Mouse (Mus musculus): ENCODE data around the gene Tgif2.
"Not testable (repeated sequence)": the region's sequence is repeated elsewhere in the genome, so short reads cannot be mapped to it uniquely, and the experiment has no call there.

The Tgif2 gene

DNA sequence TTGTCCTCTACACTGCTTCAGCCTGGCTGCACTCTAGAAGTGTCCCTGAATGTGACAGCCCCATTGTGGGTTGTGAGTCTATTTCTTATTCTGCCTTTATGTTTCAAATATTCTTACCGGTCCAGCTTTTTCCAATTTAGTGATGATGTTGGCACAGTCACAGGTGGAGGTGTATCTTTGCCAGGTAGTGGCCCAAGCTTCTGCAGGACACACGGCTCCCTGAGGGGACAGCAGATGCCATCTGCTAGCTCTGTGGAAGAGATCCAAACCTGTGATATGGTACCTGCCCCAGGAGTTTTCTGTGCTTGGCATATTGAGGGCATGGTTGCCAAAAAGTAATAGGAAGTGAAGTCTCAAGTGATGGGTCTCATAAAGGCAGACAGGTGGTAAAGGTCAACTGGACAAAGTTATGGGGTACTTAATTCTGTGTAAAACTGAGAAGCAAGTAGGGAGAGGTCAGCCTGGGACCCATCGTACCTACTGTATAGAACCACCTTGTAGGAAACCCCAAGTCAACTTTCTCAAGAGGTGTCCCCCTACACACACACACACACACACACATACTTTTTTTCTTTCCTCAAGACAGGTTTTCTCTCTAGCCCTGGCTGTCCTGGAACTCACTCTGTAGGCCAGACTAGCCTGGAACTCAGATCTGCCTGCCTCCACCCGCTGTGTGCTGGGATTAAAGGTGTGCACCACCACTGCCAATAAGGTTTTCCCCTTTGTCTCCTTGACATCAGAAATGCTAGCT is 35.1 kb downstream of the Tgif2 start:
- DNase-seq (ENCODE audit: low read depth, low spot score): no peak

DNA sequence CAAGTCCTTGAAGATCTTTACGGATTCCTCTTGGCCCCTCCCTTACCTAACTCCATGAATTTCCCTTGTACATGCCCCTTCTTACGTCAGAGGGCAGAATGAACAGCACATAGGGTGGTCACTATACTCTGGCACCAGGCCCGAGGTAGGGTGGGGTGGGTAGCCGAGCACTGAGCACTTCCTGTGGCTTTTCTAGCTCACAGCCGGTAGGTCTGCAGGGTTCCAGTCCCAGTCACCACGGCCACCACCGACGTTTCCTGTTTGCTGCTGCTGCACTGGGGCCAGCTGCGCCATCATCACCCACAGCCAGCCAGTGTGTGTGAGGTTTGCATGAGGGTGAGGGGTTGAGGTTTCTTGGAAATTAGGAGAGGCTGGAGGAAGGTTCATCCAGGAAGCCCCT is 37.9 kb downstream of the Tgif2 start:
- DNase-seq (ENCODE audit: low read depth, low spot score): no peak

DNA sequence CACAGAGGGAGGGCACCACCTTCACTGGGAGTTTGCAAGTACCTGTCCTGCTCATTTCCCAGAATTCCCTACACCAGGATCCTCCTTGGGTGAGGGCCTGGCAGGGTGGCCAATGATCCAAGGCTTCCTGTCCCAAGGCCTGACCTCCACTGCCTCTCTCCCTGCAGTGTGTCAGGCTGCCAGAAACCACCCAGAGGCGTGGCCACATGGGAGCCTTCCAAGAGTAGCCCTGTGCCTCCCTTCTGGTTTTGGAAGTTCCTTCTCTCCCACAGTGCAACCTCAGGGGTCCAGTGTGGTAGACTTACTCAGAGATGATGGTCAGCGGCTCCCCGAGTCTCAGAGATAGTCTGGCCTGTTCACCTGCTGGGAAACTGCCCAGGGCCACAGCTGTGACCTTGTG is 39.7 kb downstream of the Tgif2 start:
- DNase-seq (ENCODE audit: low read depth, low spot score): no peak

DNA sequence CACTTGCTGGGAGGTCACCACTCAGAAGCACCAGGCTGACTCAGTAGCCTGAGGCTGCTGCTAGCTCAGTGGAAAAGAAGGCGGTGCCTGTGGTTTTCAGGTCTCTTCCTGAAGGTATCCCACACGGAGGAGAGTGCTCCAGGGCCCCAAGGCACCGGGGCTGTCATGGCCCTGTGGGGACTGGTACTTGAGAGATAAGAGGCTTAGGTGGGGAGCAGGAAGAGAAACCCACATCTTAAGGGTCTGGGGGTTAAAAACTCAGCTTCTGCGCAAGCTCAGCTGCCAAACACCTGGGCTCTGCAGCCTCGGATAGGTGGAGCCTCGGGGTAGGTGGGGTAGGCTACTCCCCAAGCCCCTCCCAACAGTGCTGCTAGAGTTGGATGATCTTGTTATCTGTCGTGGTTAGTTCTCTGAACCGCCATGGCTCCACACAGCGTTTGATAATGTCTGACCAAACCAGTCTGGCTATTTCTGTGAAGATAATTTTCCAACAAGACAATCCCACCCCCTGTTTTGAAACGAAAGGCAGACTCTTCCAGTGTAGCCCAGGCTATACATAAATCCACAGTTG is 42.7 kb downstream of the Tgif2 start:
- DNase-seq (ENCODE audit: low read depth, low spot score): no peak

DNA sequence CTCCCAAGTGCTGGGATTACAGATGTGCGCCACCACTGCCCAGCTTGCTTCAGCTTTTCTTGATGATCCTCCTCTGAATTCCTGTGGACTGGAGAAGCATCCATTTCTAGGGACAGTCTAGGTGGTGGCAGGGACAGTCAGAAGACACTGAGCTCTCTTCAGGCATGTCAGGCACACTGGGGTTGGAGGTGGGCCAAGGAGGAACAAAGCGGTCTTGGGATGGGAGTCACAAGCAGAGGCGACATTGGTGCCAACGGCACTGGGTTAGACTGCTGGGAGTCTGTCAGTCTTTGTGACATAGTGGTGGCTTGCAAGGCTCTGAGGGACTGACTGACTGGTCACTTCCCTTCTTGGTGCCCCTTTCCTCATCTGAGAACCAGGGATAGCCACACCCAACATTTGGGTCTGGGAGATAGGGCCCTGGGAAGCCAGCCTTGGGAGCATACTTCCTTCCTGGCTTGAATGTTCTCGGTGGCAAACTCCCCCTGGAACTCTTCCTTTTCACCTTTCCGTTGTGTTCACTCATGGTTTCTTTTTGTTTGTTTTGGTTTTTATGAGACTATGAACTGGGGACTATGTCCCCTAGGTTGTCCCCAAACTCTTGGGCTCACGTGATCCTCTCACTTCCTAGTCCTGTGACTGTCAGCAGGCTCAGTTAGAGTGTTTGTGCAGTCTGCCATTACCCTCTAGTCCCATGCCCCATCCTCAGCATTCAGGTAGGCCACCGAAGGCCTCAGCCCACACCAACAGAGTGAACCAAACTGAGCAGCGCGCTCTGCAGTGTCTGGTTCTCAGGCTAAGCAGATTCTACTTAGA is 44.8 kb downstream of the Tgif2 start:
- no peak for DNase-seq (ENCODE audit: low read depth, low spot score)

DNA sequence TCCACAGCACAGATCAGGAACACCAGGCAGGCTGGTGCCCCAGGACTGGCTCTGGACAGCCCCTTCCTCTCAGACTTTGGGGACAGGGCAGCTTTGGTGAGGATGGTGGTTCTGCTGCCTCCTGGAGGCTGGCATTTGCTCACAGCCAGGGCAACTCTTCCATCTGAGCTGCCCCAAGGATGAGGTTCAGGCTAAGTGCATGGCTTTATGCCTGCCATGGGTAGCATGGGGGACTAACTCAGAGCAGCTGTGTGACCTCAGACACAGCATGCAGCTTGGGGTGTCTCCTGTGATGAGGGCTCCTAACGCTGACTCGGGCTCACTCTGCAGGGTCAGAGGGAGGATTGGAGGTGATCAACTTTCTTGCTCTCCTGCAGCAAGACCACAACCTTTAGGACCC is 45.9 kb downstream of the Tgif2 start:
- not testable (repeated sequence) for DNase-seq (ENCODE audit: low read depth, low spot score)

DNA sequence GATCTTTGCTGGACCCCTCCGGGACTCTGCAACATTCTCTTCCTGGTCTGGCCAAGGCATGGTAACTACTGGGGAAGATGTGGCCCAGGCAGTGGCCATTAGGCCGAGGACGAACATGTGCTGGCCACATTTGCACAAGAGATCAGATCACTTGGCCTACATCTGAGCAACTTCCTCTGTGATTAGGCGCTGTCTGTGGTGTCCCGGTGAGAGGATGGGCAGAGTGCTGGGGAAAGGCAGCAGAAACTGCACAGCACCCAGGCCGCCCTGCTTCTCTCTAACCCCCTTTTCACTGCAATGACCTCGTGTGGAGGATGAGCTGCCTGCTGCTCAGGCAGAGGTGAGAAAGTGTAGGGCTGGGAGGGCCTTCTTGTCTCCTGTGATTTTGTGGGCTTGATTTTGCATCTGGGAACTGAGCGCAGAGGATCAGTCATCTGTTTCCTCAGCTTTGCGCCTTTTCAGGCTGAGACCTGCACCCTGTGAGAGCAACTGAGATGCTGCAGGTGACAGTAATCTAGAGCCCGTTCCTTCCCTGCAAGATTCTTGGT is 46.4 kb downstream of the Tgif2 start:
- DNase-seq (ENCODE audit: low read depth, low spot score): no peak

DNA sequence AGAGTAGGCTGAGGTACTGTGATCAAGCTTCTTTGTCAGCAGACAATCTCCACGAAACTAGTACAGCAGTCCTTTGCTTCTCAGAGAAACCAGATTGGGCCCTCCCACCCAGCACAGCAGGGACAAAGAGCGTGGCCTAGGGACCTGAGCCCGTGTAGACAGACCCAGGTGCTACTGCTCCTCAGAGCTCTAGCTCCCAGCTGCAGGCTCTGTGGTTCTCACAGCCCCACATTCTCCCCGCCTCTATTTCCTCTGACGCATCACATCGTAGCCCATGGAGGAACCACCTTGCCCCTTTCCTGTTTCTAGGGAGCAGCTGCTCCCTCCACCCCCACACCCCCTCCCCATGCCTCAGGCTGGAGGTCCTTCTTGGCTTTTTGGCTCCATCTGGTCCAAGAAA is 47.2 kb downstream of the Tgif2 start, which contains the start of gene Sla2:
Gene Sla2 (minus strand): TSS at position 176 of the 400 bp plus-strand sequence.
- no peak for DNase-seq (ENCODE audit: low read depth, low spot score)

DNA sequence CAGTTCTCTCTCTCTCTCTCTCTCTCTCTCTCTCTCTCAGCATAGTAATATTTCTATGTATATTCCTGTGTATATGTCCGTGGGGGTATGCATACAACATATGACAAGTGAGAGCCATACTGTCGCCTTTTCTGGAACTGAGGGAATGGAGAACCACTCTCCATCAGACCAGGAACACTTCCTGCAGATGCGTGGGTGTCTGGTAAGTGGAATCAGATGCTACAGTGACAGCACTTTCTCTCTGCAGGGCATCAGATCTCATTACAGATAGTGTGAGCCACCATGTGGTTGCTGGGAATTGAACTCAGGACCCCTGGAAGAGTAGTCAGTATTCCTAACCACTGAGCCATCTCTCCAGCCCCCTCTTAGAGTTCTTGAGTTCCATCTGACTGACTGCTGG is 48.7 kb downstream of the Tgif2 start:
- DNase-seq (ENCODE audit: low read depth, low spot score): no peak

DNA sequence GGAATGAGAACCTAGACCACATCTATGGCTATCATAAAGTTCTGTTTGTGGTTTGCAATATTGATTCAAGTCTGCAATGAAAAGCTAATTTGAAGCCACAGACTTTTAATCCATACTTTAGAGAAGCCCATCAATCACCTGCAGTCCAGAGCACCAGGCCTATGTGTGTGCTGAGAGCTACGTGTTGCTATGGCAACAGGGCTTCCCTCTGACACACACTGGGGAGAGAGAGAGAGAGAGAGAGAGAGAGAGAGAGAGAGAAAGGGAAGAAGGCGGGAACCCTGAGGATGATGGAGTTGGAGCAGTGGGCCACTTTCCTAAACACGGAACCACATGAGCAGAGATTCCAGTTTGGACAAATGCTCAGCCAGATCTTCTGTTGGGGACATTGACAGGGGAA is 52.4 kb downstream of the Tgif2 start:
- no peak for DNase-seq (ENCODE audit: low read depth, low spot score)

DNA sequence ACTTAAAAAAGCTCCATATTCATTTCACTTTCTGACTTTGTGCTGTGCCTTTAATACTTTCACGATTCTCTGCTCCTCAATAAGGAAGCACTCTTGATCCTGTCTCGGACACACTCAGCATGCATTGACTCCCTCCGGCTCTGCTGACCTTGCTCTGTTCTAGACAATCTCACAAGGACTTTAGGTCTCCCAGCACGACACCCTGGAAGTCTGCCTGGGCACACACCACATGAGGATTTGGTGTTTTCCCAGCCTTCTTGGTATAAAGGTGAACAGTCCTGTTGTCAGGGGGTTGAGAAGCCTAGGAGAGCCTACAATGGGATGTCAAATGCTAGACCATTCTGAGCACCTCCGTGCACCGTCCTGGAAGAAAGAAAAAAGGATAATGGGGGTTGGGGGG is 53.0 kb downstream of the Tgif2 start:
- DNase-seq (ENCODE audit: low read depth, low spot score): no peak

DNA sequence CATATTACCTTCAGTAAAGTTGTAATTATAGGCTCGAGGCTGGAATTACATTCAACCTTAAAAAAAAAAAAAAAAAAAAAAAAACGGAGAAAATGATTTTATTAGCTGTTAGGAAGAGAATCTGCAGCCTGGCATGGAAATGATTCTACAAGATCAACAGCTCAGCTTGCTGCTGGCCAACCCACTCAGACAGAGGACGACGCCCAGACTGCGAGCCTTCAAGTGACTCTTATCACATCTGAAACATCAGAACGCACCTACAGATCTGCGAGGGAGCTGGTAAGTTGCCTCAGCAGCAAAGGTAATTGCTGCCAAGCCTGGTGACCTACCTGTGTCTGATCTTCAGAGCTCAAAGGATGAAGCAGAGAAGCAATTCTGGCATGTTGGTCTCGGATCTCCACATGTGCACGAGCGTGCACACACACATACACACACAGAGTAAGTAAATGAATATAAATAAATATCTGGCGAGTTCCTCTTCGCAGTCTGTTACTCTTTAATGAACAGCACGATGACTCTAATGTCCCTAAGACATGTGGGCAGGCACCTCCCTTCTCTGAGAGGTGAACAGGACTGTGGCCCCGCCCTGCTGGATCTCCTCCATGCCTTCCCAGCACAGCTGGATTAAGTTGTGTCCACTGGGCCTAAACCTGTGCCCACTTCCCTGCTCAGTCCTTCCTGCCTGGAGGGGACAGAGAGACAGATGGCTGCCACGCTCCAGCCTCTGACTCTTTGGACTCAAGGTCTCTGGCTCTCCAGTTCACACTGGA is 54.9 kb downstream of the Tgif2 start:
- no peak for DNase-seq (ENCODE audit: low read depth, low spot score)

DNA sequence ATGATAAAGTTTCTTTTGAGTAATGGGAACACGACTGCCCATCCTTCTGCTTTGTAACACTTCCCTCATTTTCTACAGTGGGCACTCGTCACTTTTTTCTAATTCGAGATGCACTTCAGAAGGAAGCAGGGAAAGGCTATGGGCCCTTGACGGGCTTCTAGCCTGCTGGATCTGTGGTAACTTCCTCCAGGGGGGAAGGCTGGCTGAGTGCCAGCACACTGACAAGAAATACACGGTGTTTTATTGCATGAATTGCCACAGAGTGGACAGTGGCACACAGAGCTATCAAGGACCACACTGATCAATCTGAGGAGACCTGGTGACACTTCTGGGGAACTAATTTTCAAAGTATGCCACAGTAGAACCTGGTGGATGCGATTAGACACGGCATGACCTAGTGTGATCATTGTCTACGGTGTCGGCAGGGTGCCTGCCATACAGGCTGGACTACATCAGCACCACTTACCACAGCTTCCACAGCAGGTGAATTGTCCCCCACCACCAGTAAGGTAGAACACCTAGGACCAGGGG is 56.6 kb downstream of the Tgif2 start:
- DNase-seq (ENCODE audit: low read depth, low spot score): peak; percentile 0

DNA sequence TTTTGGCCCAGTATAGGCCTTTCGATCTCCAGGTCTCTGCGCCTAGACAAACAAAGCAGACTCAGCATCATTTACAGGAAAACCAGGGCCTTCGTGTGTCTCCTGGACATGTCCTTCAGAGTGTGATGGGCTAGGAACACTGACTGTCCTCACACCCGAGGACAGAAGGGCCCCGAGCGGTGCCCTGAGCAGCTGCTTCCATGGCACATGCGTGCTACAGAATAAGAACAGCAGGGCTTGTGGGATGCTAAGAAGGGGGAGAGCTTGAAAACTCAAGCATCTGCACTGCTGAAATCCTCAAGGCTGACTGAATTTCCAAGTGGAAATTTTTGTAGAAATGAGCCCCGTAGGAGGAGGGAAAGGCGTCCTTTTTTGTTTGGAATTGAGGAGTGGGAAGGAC is 57.2 kb downstream of the Tgif2 start:
- peak; percentile 0 for DNase-seq (ENCODE audit: low read depth, low spot score)

DNA sequence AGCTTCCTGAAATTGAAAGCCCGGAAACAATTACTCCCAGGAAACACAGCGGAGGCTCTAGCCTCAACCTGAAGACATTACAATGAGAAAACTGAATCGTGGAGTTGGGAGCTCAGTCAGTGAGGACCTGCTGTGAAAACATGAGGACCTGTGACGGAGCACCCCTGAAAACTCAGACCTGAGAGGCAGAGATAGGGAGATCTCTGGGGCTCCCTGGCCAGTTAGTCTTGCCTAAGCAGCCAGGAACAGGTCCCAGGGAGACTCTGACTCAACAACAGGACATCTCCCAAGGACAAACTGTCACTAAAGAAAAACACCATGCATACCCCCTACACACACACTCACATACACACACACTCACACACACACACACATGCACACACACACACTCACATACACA is 58.6 kb downstream of the Tgif2 start:
- DNase-seq (ENCODE audit: low read depth, low spot score): peak; percentile 0

DNA sequence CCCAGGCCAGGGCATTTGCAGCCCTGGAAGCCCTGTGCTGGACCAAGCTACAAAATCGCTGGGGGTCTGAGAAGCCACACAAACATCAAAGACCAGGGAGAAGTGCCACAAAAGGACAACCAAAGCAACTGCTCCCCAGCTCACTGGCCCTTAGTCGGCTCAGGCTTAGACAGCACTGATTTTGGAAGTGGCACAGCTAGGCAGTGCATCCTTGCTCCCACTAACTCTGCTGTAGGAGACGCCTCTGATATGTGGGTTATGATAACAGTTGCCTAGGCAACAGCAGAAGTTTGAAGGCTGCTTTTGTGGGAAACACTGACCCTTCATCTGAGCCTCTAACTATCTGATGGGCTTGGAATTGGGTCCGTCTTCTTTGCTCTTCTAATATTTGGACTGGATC is 59.4 kb downstream of the Tgif2 start:
- DNase-seq (ENCODE audit: low read depth, low spot score): peak; percentile 1

DNA sequence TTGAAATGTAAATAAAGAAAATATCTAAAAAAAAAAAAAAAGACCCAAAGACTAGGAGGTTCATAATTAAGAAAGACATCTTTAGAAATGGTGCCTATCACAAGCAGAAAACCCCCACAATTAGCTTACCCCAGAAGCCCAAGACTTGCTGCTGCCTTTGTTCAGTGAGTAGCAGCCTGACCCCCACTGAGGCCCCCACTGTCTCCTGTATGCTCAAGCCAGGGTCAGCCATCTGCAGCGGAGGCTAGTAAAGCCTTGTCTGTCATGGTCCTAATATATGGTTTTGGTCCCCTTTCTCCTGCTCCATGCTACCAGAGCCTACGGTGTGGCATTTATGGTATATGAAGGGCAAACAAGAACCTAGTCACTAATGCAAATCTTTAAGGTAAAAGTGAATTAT is 61.5 kb downstream of the Tgif2 start:
- DNase-seq (ENCODE audit: low read depth, low spot score): peak; percentile 1

DNA sequence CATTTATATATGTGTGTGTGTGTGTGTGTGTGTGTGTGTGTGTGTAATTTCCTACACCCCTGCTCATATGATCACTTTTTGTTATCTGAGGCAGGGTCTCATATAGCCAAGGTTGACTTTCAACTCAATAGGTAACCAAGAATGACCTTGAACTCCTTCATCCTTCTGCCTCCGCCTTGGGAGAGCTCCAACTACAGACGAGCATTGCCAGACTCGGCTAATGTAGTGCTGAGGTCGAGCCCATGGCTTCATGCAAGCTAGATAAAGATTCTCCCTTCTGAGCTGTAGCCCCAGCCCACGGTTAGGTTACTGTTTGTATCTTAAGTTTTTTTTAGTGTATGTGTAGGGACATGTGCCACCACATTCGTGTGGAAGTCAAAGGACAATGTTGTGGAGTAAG is 62.1 kb downstream of the Tgif2 start:
- DNase-seq (ENCODE audit: low read depth, low spot score): peak; percentile 1

DNA sequence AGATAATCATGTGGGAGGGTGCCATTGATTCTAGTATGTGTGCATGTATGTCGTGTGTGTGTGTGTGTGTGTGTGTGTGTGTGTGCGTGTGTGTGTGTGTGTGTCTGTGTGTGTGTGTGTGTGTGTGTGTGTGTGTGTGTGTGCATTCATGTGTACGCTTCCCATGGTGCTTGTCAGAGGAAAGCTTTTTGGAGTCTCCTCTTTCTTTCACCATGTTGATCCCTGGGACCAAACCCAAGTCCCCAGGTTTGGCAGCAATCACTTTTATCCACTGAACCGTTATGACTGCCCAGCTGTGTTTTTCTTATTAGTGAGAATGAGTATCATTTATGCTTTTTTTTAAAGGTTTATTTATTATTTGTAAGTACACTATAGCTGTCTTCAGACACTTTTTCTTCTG is 62.6 kb downstream of the Tgif2 start:
- peak; percentile 1 for DNase-seq (ENCODE audit: low read depth, low spot score)

DNA sequence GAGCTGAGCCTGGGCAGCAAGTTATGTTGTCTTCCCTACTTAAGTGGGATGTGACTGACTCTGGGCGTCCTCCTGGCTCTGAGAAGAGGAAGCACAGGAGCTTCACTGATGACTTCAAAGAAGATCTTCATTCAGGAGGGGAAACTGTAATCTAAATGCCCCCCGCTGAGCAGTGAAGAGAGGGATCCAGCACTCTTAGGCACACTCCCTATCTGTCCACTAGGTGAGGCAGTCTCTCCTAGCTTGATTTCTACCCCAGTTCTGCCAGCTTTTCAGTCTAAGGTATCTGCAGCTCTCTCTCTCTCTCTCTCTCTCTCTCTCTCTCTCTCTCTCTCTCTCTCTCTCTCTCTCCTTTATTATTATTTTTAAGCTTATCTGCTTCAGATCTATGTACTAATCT is 63.6 kb downstream of the Tgif2 start:
- peak; percentile 61 for DNase-seq (ENCODE audit: low read depth, low spot score)

All from ES-CJ7 (cell line).